8 mouse cellular contexts compared by ENCODE assay signal in genomic region chr7:128739462-128740277, GRCm38 (mm10). TPM values are rescaled to one million over a fixed set of nuclear protein-coding genes. Genes with fewer than 3 reads are reported as not detected.
A peak's percentile ranks its signal among the peaks of the same experiment; 100 is the strongest.
DNase-seq lines count a peak whose midpoint lies in the region; ATAC-seq and TF ChIP-seq lines count a peak whose summit lies in the region.

No protein-coding gene starts in this region.

- peaks cover 19% of the 10 kb centered on the region for H3K4me1 ChIP-seq in hindbrain, postnatal 0 days (ENCODE audit: insufficient read depth, low read length)
- peaks cover 26 to 28% of the 10 kb centered on the region in 2 experiments for H3K4me1 ChIP-seq in liver, embryonic 14.5 days (replicated peaks; ENCODE audit: control insufficient read depth in 2 of 2, insufficient read depth in 2 of 2, low read length in 1 of 2)

- TF ChIP-seq CTCF in left cerebral cortex, adult 2 months (IDR thresholded peaks at IDR 0.05) = no peak
- no peak for TF ChIP-seq CTCF in brain, embryonic 14.5 days (IDR thresholded peaks at IDR 0.05; ENCODE audit: borderline replicate concordance, extremely low read depth, insufficient read depth, insufficient read length)
- no peak for TF ChIP-seq CTCF in hindbrain, postnatal 0 days (IDR thresholded peaks at IDR 0.05; ENCODE audit: low read depth)
- no peak for TF ChIP-seq CTCF in liver, embryonic 14.5 days (IDR thresholded peaks at IDR 0.05; ENCODE audit: low read depth)

- peak; percentile 22 to 28 for DNase-seq in left cerebral cortex, adult 2 months (ENCODE audit: extremely low spot score in 1 of 2, low spot score in 2 of 2)
- DNase-seq in left cerebral cortex, adult 9 months (ENCODE audit: low spot score in 2 of 2) = no peak
- peak; percentile 39 for DNase-seq in brain, embryonic 14.5 days (ENCODE audit: low read depth)
- DNase-seq in gastrocnemius, postnatal 14 days = peak; percentile 66
- DNase-seq in hindbrain, postnatal 0 days (ENCODE audit: low spot score) = peak; percentile 59
- peak in 1 of 3 experiments; percentile 29 for DNase-seq in liver, embryonic 14.5 days (ENCODE audit: low read depth in 3 of 3, low spot score in 3 of 3)
- peak; percentile 26 to 37 for DNase-seq in natural killer cell, adult 2 months (ENCODE audit: low spot score in 2 of 2)
- peak; percentile 57 for DNase-seq in thymus, postnatal 0 days (ENCODE audit: low spot score)

- under 1% methylated on average over 76 of the region's 80 CpGs for WGBS in hindbrain, postnatal 0 days
- under 1% methylated on average over 77 of the region's 80 CpGs for WGBS in liver, embryonic 14.5 days (ENCODE audit: insufficient replicate concordance)

- no peaks in the 10 kb centered on the region for H3K36me3 ChIP-seq in hindbrain, postnatal 0 days (ENCODE audit: insufficient read depth, low read length)
- no peaks in the 10 kb centered on the region for H3K36me3 ChIP-seq in liver, embryonic 14.5 days (replicated peaks; ENCODE audit: control insufficient read depth, insufficient read depth, low read depth)

- H3K9ac ChIP-seq in hindbrain, postnatal 0 days (replicated peaks; ENCODE audit: low read length) = peak overlapping the region; percentile 84
- peak overlapping the region; percentile 83 for H3K9ac ChIP-seq in liver, embryonic 14.5 days (replicated peaks)

- no peaks in the 10 kb centered on the region for H3K9me3 ChIP-seq in hindbrain, postnatal 0 days (ENCODE audit: low read length)
- H3K9me3 ChIP-seq in liver, embryonic 14.5 days (ENCODE audit: control insufficient read depth, low read length) = no peaks in the 10 kb centered on the region

- TF ChIP-seq POLR2A in brain, embryonic 14.5 days (IDR thresholded peaks at IDR 0.05; ENCODE audit: borderline replicate concordance, extremely low read depth, insufficient read depth, insufficient read length, poor library complexity, severe bottlenecking) = no peak

- peak overlapping the region; percentile 71 for H3K4me2 ChIP-seq in hindbrain, postnatal 0 days (ENCODE audit: low read depth, low read length)
- H3K4me2 ChIP-seq in liver, embryonic 14.5 days (ENCODE audit: low read depth) = peak overlapping the region; percentile 72

- TF ChIP-seq EP300 in liver, embryonic 14.5 days (IDR thresholded peaks at IDR 0.05; ENCODE audit: low read depth) = no peak

- peak overlapping the region; percentile 88 for H3K27ac ChIP-seq in left cerebral cortex, adult 2 months
- H3K27ac ChIP-seq in hindbrain, postnatal 0 days = peak overlapping the region; percentile 91
- peak overlapping the region; percentile 5; the same call in 1 of the 2 replicates for H3K27ac ChIP-seq in liver, embryonic 14.5 days

- peak; percentile 25 for ATAC-seq in hindbrain, postnatal 0 days
- ATAC-seq in liver, embryonic 14.5 days (ENCODE audit: insufficient read depth) = peak; percentile 52

- H3K4me3 ChIP-seq in left cerebral cortex, adult 2 months = peak overlapping the region; percentile 96
- peak overlapping the region; percentile 86 for H3K4me3 ChIP-seq in hindbrain, postnatal 0 days (ENCODE audit: low read length)
- H3K4me3 ChIP-seq in liver, embryonic 14.5 days (ENCODE audit: insufficient read depth in 1 of 2, low read depth in 2 of 2, low read length in 2 of 2) = peak overlapping the region; percentile 85 to 96

- no peaks in the 10 kb centered on the region for H3K27me3 ChIP-seq in hindbrain, postnatal 0 days (ENCODE audit: insufficient read depth, low read length)
- no peaks in the 10 kb centered on the region for H3K27me3 ChIP-seq in liver, embryonic 14.5 days (ENCODE audit: control insufficient read depth, insufficient read depth, low read length)

- intact Hi-C loops in left cerebral cortex, adult 2 months (cut with DNase I) = no loop called here
- intact Hi-C loops in gastrocnemius, postnatal 14 days (cut with DNase I; ENCODE audit: low total_unique reads) = no loop called here

RNA-seq across cellular contexts. Expression of gene Mcmbp, which starts 0.6 kb away (rescaled TPM):
- 10 to 100 TPM; 24.3 to 25.2 TPM for total RNA-seq in left cerebral cortex, adult 2 months (2021)
- polyA plus RNA-seq in brain, embryonic 14.5 days (2012; rRNA removed) = 39.0 and 45.2 TPM in 2 replicates
- total RNA-seq in gastrocnemius, postnatal 14 days (2021) = 10 to 100 TPM; 16.3 to 18.5 TPM
- total RNA-seq in hindbrain, postnatal 0 days (2014; rRNA removed) = 28.7 and 39.4 TPM in 2 replicates
- polyA plus RNA-seq in hindbrain, postnatal 0 days (2015; fragmentation: Nextera tagmentation; extraction: Ambion mirVana) = 38.5 and 41.2 TPM in 2 replicates
- 9.0 and 12.6 TPM in 2 replicates for polyA plus RNA-seq in liver, embryonic 14.5 days (2012; rRNA removed)
- 22.0 and 22.1 TPM in 2 replicates for polyA plus RNA-seq in liver, embryonic 14.5 days (2014; fragmentation: Nextera tagmentation; extraction: Ambion mirVana)
- polyA plus RNA-seq in thymus, postnatal 0 days (2015; fragmentation: Nextera tagmentation; extraction: Ambion mirVana) = 62.9 and 66.5 TPM in 2 replicates

RNA-seq across cellular contexts. Expression of gene Sec23ip, which starts 5.1 kb away (rescaled TPM):
- total RNA-seq in left cerebral cortex, adult 2 months (2021) = 10 to 100 TPM; 44.6 to 46.1 TPM
- 22.9 and 35.9 TPM in 2 replicates for polyA plus RNA-seq in brain, embryonic 14.5 days (2012; rRNA removed)
- 10 to 100 TPM; 17.4 to 22.6 TPM for total RNA-seq in gastrocnemius, postnatal 14 days (2021)
- total RNA-seq in hindbrain, postnatal 0 days (2014; rRNA removed) = 18.7 and 19.0 TPM in 2 replicates
- polyA plus RNA-seq in hindbrain, postnatal 0 days (2015; fragmentation: Nextera tagmentation; extraction: Ambion mirVana) = 24.6 and 26.1 TPM in 2 replicates
- polyA plus RNA-seq in liver, embryonic 14.5 days (2012; rRNA removed) = 7.9 and 10.4 TPM in 2 replicates
- 14.7 and 15.7 TPM in 2 replicates for polyA plus RNA-seq in liver, embryonic 14.5 days (2014; fragmentation: Nextera tagmentation; extraction: Ambion mirVana)
- polyA plus RNA-seq in thymus, postnatal 0 days (2015; fragmentation: Nextera tagmentation; extraction: Ambion mirVana) = 30.5 and 30.8 TPM in 2 replicates

Comparison
In these comparisons a context has a peak if more than half of its experiments do, and no peak if none do; other contexts are left out.
1. DNase-seq: peak in left cerebral cortex, adult 2 months (2 of 2), brain, embryonic 14.5 days (single experiment), gastrocnemius, postnatal 14 days (single experiment), hindbrain, postnatal 0 days (single experiment), natural killer cell, adult 2 months (2 of 2) and thymus, postnatal 0 days (single experiment); none in left cerebral cortex, adult 9 months (0 of 2).
2. H3K27ac ChIP-seq: peak in every context shown above with its lines; median percentile 91 in hindbrain, postnatal 0 days; 88 in left cerebral cortex, adult 2 months; 5 in liver, embryonic 14.5 days.
3. Peak in every context shown above with its lines, with median percentiles within 50 percentile points of each other: H3K4me3 ChIP-seq.